Mouse (Mus musculus): ENCODE measurements at regions not wholly inside any gene's neighbourhood (a gene's known extent, or its start where the extent isn't known, plus 50 kb on each side); places are given as distances from the start of the nearest gene placed in this dataset.

- dilution Hi-C loops (cut with MboI; ENCODE audit: extremely low pct_ligation_motif_present, extremely low pct_unique_long_range_greater_than_20kb, low sequenced_read_pairs): no loop called here
- Histone ChIP-seq H3K4me2 (ENCODE audit: insufficient read depth, low read depth, poor library complexity, severe bottlenecking) (no peak overlapping the region), H3K27me3 (replicated peaks) (no peaks in the 10 kb centered on the region), H3K79me2 (replicated peaks; ENCODE audit: control insufficient read depth, extremely low read depth, insufficient read depth, poor library complexity, severe bottlenecking) (no peaks in the 10 kb centered on the region), H3K4me1 (ENCODE audit: control insufficient read depth in 1 of 2, insufficient read depth in 2 of 2) (peaks cover 9 to 13% of the 10 kb centered on the region in 2 experiments; a peak in 3 of 4 replicates), H3K4me3 (replicated peaks in 1 of 3; ENCODE audit: low read depth in 2 of 3, low read length in 2 of 3, poor library complexity in 1 of 3) (no peak overlapping the region), H3K36me3 (replicated peaks in 1 of 2; ENCODE audit: control insufficient read depth in 1 of 2, insufficient read depth in 1 of 2, low read length in 1 of 2) (no peaks in the 10 kb centered on the region), H3K27ac (ENCODE audit: insufficient read depth, low read depth) (no peak overlapping the region), H3K9me3 (replicated peaks; ENCODE audit: low read length) (no peaks in the 10 kb centered on the region), H3K9ac (ENCODE audit: insufficient read depth, low read depth) (no peak overlapping the region)
- no peak for TF ChIP-seq ZNF384 (IDR thresholded peaks at IDR 0.05; ENCODE audit: low read depth, low read length)
- no peak for TF ChIP-seq ZKSCAN1 (IDR thresholded peaks at IDR 0.05; ENCODE audit: borderline replicate concordance, low read depth, low read length)
- TF ChIP-seq MAX (IDR thresholded peaks at IDR 0.05; ENCODE audit: low read length): no peak
- no peak for TF ChIP-seq HCFC1 (IDR thresholded peaks at IDR 0.05; ENCODE audit: low read depth, low read length)
- no peak for TF ChIP-seq BHLHE40 (IDR thresholded peaks at IDR 0.05; ENCODE audit: low read depth, low read length)
- no peak for TF ChIP-seq MEF2A (IDR thresholded peaks at IDR 0.05; ENCODE audit: borderline replicate concordance, low read depth, low read length)
- TF ChIP-seq CHD2 (IDR thresholded peaks at IDR 0.05; ENCODE audit: low read length): no peak
- TF ChIP-seq POLR2A (IDR thresholded peaks at IDR 0.05; ENCODE audit: low read depth, low read length): no peak
- TF ChIP-seq MAFK (IDR thresholded peaks at IDR 0.05; ENCODE audit: insufficient replicate concordance, low read length): no peak
- TF ChIP-seq PAX5 (IDR thresholded peaks at IDR 0.05; ENCODE audit: low read length): no peak
- no peak for TF ChIP-seq CHD1 (IDR thresholded peaks at IDR 0.05; ENCODE audit: low read depth, low read length)
- no peak for TF ChIP-seq TBP (conservative IDR thresholded peaks at IDR 0.05; ENCODE audit: low read depth, low read length)
- no peak for TF ChIP-seq NELFE (IDR thresholded peaks at IDR 0.05; ENCODE audit: low read depth, low read length)
- TF ChIP-seq KAT2A (IDR thresholded peaks at IDR 0.05; ENCODE audit: insufficient replicate concordance, low read length): no peak
- TF ChIP-seq ZMIZ1 (IDR thresholded peaks at IDR 0.05; ENCODE audit: low read depth, low read length): no peak
- TF ChIP-seq ETS1 (conservative IDR thresholded peaks at IDR 0.05; ENCODE audit: low read depth, low read length): no peak
- no peak for TF ChIP-seq RCOR1 (conservative IDR thresholded peaks at IDR 0.05; ENCODE audit: low read depth, low read length)
- no peak for TF ChIP-seq UBTF (IDR thresholded peaks at IDR 0.05; ENCODE audit: low read depth, low read length)
- no peak for TF ChIP-seq JUN (IDR thresholded peaks at IDR 0.05; ENCODE audit: insufficient read depth, low read depth, low read length)
- DNase-seq (ENCODE audit: extremely low read depth): no peak
- in situ Hi-C loops (cut with MboI; ENCODE audit: low pct_ligation_motif_present, low pct_unique_long_range_greater_than_20kb, low sequenced_read_pairs): no loop called here
Observed at GRCm38 (mm10) chr6:4398599-4398980, 106.0 kb upstream of the Col1a2 start.

- no peak overlapping the region for H3K4me2 ChIP-seq (ENCODE audit: insufficient read depth, low read depth, poor library complexity, severe bottlenecking)
- TF ChIP-seq SIN3A (IDR thresholded peaks at IDR 0.05; ENCODE audit: low read length): no peak
- no peak for TF ChIP-seq MEF2A (IDR thresholded peaks at IDR 0.05; ENCODE audit: borderline replicate concordance, low read depth, low read length)
- no peak for TF ChIP-seq CHD1 (IDR thresholded peaks at IDR 0.05; ENCODE audit: low read depth, low read length)
- H3K27ac ChIP-seq (ENCODE audit: insufficient read depth, low read depth): no peak overlapping the region
- in situ Hi-C loops (cut with MboI; ENCODE audit: low pct_ligation_motif_present, low pct_unique_long_range_greater_than_20kb, low sequenced_read_pairs): no loop called here
- H3K79me2 ChIP-seq (replicated peaks; ENCODE audit: control insufficient read depth, extremely low read depth, insufficient read depth, poor library complexity, severe bottlenecking): no peaks in the 10 kb centered on the region
- H3K9ac ChIP-seq (ENCODE audit: insufficient read depth, low read depth): no peak overlapping the region
- H3K27me3 ChIP-seq (replicated peaks): no peaks in the 10 kb centered on the region
- DNase-seq (ENCODE audit: extremely low read depth): no peak
- H3K4me3 ChIP-seq (replicated peaks in 1 of 3; ENCODE audit: low read depth in 2 of 3, low read length in 2 of 3, poor library complexity in 1 of 3): no peak overlapping the region
- H3K9me3 ChIP-seq (replicated peaks; ENCODE audit: low read length): no peaks in the 10 kb centered on the region
- dilution Hi-C loops (cut with MboI; ENCODE audit: extremely low pct_ligation_motif_present, extremely low pct_unique_long_range_greater_than_20kb, low sequenced_read_pairs): no loop called here
- H3K36me3 ChIP-seq (replicated peaks in 1 of 2; ENCODE audit: control insufficient read depth in 1 of 2, insufficient read depth in 1 of 2, low read length in 1 of 2): no peaks in the 10 kb centered on the region
- no peaks in the 10 kb centered on the region for H3K4me1 ChIP-seq (ENCODE audit: control insufficient read depth in 1 of 2, insufficient read depth in 2 of 2)
Observed at GRCm38 (mm10) chr6:4405301-4405700, 99.3 kb upstream of the Col1a2 start.

Data from CH12.LX (cell line).